ENCODE assay signal across 9 mouse cellular contexts in the genomic region with DNA sequence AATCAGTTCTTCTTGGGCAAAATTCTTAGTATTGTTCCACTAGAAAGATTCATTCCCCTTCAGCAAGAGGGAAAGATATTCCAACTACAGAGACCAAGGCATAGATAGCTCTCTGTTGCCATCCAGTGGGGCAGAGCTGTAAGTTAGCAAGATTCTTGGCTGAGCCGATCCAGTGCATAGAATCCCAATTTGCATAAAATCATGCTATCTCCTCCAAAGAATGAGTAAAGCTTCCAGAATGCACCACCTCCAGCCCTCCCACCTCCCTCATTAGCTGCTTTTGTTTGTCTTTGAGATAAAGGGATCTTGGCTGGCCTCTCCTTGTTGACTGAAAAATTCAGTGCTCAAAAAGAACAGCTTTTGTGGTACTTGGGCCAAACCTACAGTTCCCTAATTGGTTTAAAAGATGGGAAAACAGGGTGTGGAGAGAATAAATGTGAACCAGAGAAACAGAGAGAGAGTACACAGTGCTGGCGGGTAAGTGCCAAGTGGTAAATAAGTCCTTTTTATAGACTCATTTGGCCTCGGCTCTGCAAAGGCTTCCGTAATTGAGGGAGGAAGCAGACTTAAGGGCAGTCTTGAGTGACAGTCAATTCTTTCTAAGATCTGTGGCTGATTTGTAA.
DNase-seq lines count a peak whose midpoint lies in the region; ATAC-seq lines count a peak whose summit lies in the region.
"Had no signal": no experiment of that assay in that cellular context is flagged by ENCODE, and none has a peak within 500 bp of the region (broad histone marks: within the 10 kb centered on the region; RNA-seq: fewer than 3 reads in every experiment).

No protein-coding gene starts in this region.

- peak; percentile 32 to 82 for DNase-seq in adrenal gland, adult (ENCODE audit: inconsistent age in 2 of 2, low spot score in 1 of 2)
- no peak for DNase-seq in adrenal gland, adult 8-10 months
- peak; percentile 48 to 63 for DNase-seq in adrenal gland, postnatal 36 days
- peak; percentile 51 for DNase-seq in forebrain, embryonic 10.5 days (ENCODE audit: extremely low spot score, low spot score)
- peak; percentile 72 for DNase-seq in hindbrain, embryonic 11.5 days (ENCODE audit: low spot score)
- peak; percentile 41 to 54 for DNase-seq in layer of hippocampus, postnatal 36 days
- no peak for DNase-seq in spleen, postnatal 10 days (ENCODE audit: low spot score in 2 of 2)

- H3K4me3 ChIP-seq in forebrain, embryonic 10.5 days, result no peak overlapping the region
- H3K4me3 ChIP-seq in hindbrain, embryonic 11.5 days (ENCODE audit: low read depth, low read length), result no peak overlapping the region
- H3K4me3 ChIP-seq in midbrain, embryonic 15.5 days, result no peak overlapping the region
- H3K4me3 ChIP-seq: heart, embryonic 13.5 days had no signal

- peaks cover 63% of the 10 kb centered on the region for H3K27me3 ChIP-seq in forebrain, embryonic 10.5 days (ENCODE audit: poor library complexity, severe bottlenecking)
- H3K27me3 ChIP-seq in hindbrain, embryonic 11.5 days (ENCODE audit: control insufficient read depth, insufficient read depth, low read length), result no peaks in the 10 kb centered on the region
- no peaks in the 10 kb centered on the region; the same call in 1 of the 2 replicates for H3K27me3 ChIP-seq in midbrain, embryonic 15.5 days (replicated peaks)

- no peaks in the 10 kb centered on the region for H3K9me3 ChIP-seq in forebrain, embryonic 10.5 days
- no peaks in the 10 kb centered on the region for H3K9me3 ChIP-seq in hindbrain, embryonic 11.5 days (ENCODE audit: control insufficient read depth, low read length)
- H3K9me3 ChIP-seq in midbrain, embryonic 15.5 days, result no peaks in the 10 kb centered on the region
- H3K9me3 ChIP-seq: heart, embryonic 13.5 days had no signal

- H3K36me3 ChIP-seq in forebrain, embryonic 10.5 days (replicated peaks), result no peaks in the 10 kb centered on the region
- H3K36me3 ChIP-seq in hindbrain, embryonic 11.5 days (ENCODE audit: control insufficient read depth, insufficient read depth, low read length), result no peaks in the 10 kb centered on the region
- no peaks in the 10 kb centered on the region for H3K36me3 ChIP-seq in midbrain, embryonic 15.5 days (replicated peaks)
- H3K36me3 ChIP-seq: heart, embryonic 13.5 days had no signal

- no peak overlapping the region for H3K4me2 ChIP-seq in hindbrain, embryonic 11.5 days (replicated peaks; ENCODE audit: low read depth, low read length)
- no peak overlapping the region for H3K4me2 ChIP-seq in midbrain, embryonic 15.5 days
- H3K4me2 ChIP-seq: heart, embryonic 13.5 days had no signal

- no peak for ATAC-seq in hindbrain, embryonic 11.5 days (ENCODE audit: low FRiP score)
- peak; percentile 74; the same call in 1 of the 2 replicates for ATAC-seq in midbrain, embryonic 15.5 days (replicated peaks)

- H3K4me1 ChIP-seq in forebrain, embryonic 10.5 days, result peaks cover 22% of the 10 kb centered on the region
- H3K4me1 ChIP-seq in hindbrain, embryonic 11.5 days (replicated peaks; ENCODE audit: control insufficient read depth, insufficient read depth, low read length), result no peaks in the 10 kb centered on the region
- peaks cover 3% of the 10 kb centered on the region; the same call in 1 of the 2 replicates for H3K4me1 ChIP-seq in midbrain, embryonic 15.5 days

- H3K9ac ChIP-seq in hindbrain, embryonic 11.5 days (ENCODE audit: low read depth, low read length), result no peak overlapping the region
- no peak overlapping the region for H3K9ac ChIP-seq in midbrain, embryonic 15.5 days
- H3K9ac ChIP-seq: heart, embryonic 13.5 days had no signal

- 24% methylated on average over 4 of the region's 4 CpGs for WGBS in forebrain, embryonic 10.5 days
- 50% methylated on average over 4 of the region's 4 CpGs for WGBS in hindbrain, embryonic 11.5 days
- WGBS in midbrain, embryonic 15.5 days, result 38% methylated on average over 4 of the region's 4 CpGs

- no peak overlapping the region for H3K27ac ChIP-seq in forebrain, embryonic 10.5 days
- no peak overlapping the region for H3K27ac ChIP-seq in hindbrain, embryonic 11.5 days (ENCODE audit: low read depth, low read length)
- no peak overlapping the region for H3K27ac ChIP-seq in midbrain, embryonic 15.5 days
- H3K27ac ChIP-seq: heart, embryonic 13.5 days had no signal

Comparison
In these comparisons a context has a peak if more than half of its experiments do, and no peak if none do; other contexts are left out.
1. DNase-seq: peak in adrenal gland, adult (2 of 2), adrenal gland, postnatal 36 days (2 of 2), forebrain, embryonic 10.5 days (single experiment), hindbrain, embryonic 11.5 days (single experiment) and layer of hippocampus, postnatal 36 days (2 of 2); none in adrenal gland, adult 8-10 months (single experiment) and spleen, postnatal 10 days (0 of 2).